Comparison of ENCODE assay signal across 20 mouse cellular contexts in the genomic region with DNA sequence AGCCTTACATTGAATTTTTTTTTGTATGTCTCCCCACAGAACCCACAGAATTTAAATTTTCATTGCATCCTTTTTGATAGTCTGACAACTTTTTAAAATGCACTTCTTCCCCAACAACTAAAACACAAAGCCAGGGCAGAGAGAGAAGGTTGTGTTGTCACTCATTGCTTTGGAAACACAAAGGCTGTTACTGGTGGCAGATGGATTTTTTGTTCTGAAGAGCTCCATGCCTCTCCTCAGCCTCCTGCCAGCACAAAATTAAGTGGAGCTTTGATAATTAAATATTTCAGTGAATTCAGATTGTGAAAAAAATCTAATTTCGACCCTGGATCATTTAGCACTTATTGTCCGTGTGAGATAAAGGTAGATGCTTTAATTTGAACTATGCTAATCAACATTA.
DNase-seq lines count a peak whose midpoint lies in the region; ATAC-seq and TF ChIP-seq lines count a peak whose summit lies in the region.
"Had no signal": no experiment of that assay in that cellular context is flagged by ENCODE, and none has a peak within 500 bp of the region (broad histone marks: within the 10 kb centered on the region; RNA-seq: fewer than 3 reads in every experiment).

No protein-coding gene starts in this region.

- no peak for TF ChIP-seq EP300 in lung, postnatal 0 days (IDR thresholded peaks at IDR 0.05)

- TF ChIP-seq POLR2A in brain, embryonic 14.5 days (IDR thresholded peaks at IDR 0.05; ENCODE audit: borderline replicate concordance, extremely low read depth, insufficient read depth, insufficient read length, poor library complexity, severe bottlenecking) = no peak

- 17% methylated on average over 2 of the region's 2 CpGs for WGBS in forebrain, embryonic 14.5 days
- 76% methylated on average over 2 of the region's 2 CpGs for WGBS in forebrain, embryonic 10.5 days
- 15% methylated on average over 2 of the region's 2 CpGs for WGBS in forebrain, embryonic 16.5 days
- WGBS in lung, postnatal 0 days = 72% methylated on average over 2 of the region's 2 CpGs

- no peak overlapping the region for H3K4me3 ChIP-seq in forebrain, embryonic 14.5 days (ENCODE audit: low read depth, low read length)
- H3K4me3 ChIP-seq in forebrain, embryonic 10.5 days = no peak overlapping the region
- H3K4me3 ChIP-seq in layer of hippocampus, adult 2 months = no peak overlapping the region
- no peak overlapping the region for H3K4me3 ChIP-seq in forebrain, embryonic 16.5 days (replicated peaks; ENCODE audit: low read length)
- no peak overlapping the region for H3K4me3 ChIP-seq in lung, postnatal 0 days (ENCODE audit: low read depth, low read length)
- H3K4me3 ChIP-seq: embryonic facial prominence, embryonic 10.5 days; heart, adult 2 months; heart, embryonic 15.5 days had no signal

- H3K4me1 ChIP-seq in forebrain, embryonic 14.5 days (ENCODE audit: control insufficient read depth, insufficient read depth, low read length) = no peaks in the 10 kb centered on the region
- 0 out of 2 replicates have a peak, but pooled peaks cover 3% of the 10 kb centered on the region for H3K4me1 ChIP-seq in forebrain, embryonic 10.5 days
- no peaks in the 10 kb centered on the region for H3K4me1 ChIP-seq in forebrain, embryonic 16.5 days (replicated peaks; ENCODE audit: control insufficient read depth, insufficient read depth, low read length)
- H3K4me1 ChIP-seq in lung, postnatal 0 days (ENCODE audit: insufficient read depth, low read depth, low read length) = no peaks in the 10 kb centered on the region
- H3K4me1 ChIP-seq: embryonic facial prominence, embryonic 10.5 days; heart, embryonic 15.5 days had no signal

- H3K27ac ChIP-seq in forebrain, embryonic 14.5 days (ENCODE audit: low read depth, low read length) = no peak overlapping the region
- no peak overlapping the region for H3K27ac ChIP-seq in forebrain, embryonic 10.5 days
- H3K27ac ChIP-seq in layer of hippocampus, adult 2 months = peak overlapping the region; percentile 77
- no peak overlapping the region for H3K27ac ChIP-seq in forebrain, embryonic 16.5 days (ENCODE audit: low read length)
- no peak overlapping the region for H3K27ac ChIP-seq in lung, postnatal 0 days (ENCODE audit: low read length)
- H3K27ac ChIP-seq: embryonic facial prominence, embryonic 10.5 days; heart, adult 2 months; heart, embryonic 15.5 days; hindbrain, postnatal 0 days had no signal

- H3K27me3 ChIP-seq in forebrain, embryonic 14.5 days (replicated peaks; ENCODE audit: control insufficient read depth, insufficient read depth, low read length) = no peaks in the 10 kb centered on the region
- H3K27me3 ChIP-seq in forebrain, embryonic 10.5 days (ENCODE audit: poor library complexity, severe bottlenecking) = no peaks in the 10 kb centered on the region
- H3K27me3 ChIP-seq in forebrain, embryonic 16.5 days (replicated peaks; ENCODE audit: control insufficient read depth, insufficient read depth, low read length) = no peaks in the 10 kb centered on the region
- no peaks in the 10 kb centered on the region for H3K27me3 ChIP-seq in lung, postnatal 0 days (replicated peaks; ENCODE audit: insufficient read depth, low read length)
- H3K27me3 ChIP-seq: heart, embryonic 15.5 days had no signal

- H3K36me3 ChIP-seq in forebrain, embryonic 14.5 days (ENCODE audit: control insufficient read depth, insufficient read depth, low read length) = no peaks in the 10 kb centered on the region
- H3K36me3 ChIP-seq in forebrain, embryonic 10.5 days (replicated peaks) = no peaks in the 10 kb centered on the region
- no peaks in the 10 kb centered on the region for H3K36me3 ChIP-seq in forebrain, embryonic 16.5 days (ENCODE audit: control insufficient read depth, insufficient read depth)
- H3K36me3 ChIP-seq in lung, postnatal 0 days (ENCODE audit: insufficient read depth, low read length) = no peaks in the 10 kb centered on the region
- H3K36me3 ChIP-seq: embryonic facial prominence, embryonic 10.5 days; heart, embryonic 15.5 days had no signal

- peak; percentile 61 for DNase-seq in forebrain, embryonic 14.5 days (ENCODE audit: low spot score)
- no peak for DNase-seq in forebrain, embryonic 10.5 days (ENCODE audit: extremely low spot score, low spot score)
- no peak for DNase-seq in layer of hippocampus, adult 2 months (ENCODE audit: low spot score in 2 of 2)
- DNase-seq in layer of hippocampus, postnatal 36 days = no peak
- peak; percentile 76 for DNase-seq in brain, embryonic 14.5 days (ENCODE audit: low read depth)
- DNase-seq in lung, postnatal 0 days (ENCODE audit: low spot score) = no peak
- DNase-seq: adrenal gland, adult 2 months; adrenal gland, postnatal 25 days; cerebellum, adult 11-12 months; cerebellum, adult 9-10 months; cerebellum, postnatal 25 days; gastrocnemius, postnatal 14 days; heart, adult 2 months; heart, postnatal 14 days; kidney, adult 11 months had no signal

- ATAC-seq in forebrain, embryonic 14.5 days = peak; percentile 70
- ATAC-seq in forebrain, embryonic 16.5 days = peak; percentile 77
- ATAC-seq in lung, postnatal 0 days = no peak
- ATAC-seq: hindbrain, postnatal 0 days had no signal

- H3K4me2 ChIP-seq in forebrain, embryonic 14.5 days (ENCODE audit: low read length) = no peak overlapping the region
- H3K4me2 ChIP-seq in forebrain, embryonic 16.5 days (ENCODE audit: low read length) = no peak overlapping the region
- H3K4me2 ChIP-seq in lung, postnatal 0 days (replicated peaks; ENCODE audit: low read depth, low read length) = no peak overlapping the region
- H3K4me2 ChIP-seq: heart, embryonic 11.5 days; heart, embryonic 15.5 days had no signal

- TF ChIP-seq CTCF in layer of hippocampus, adult 2 months (conservative IDR thresholded peaks at IDR 0.05) = no peak
- no peak for TF ChIP-seq CTCF in brain, embryonic 14.5 days (IDR thresholded peaks at IDR 0.05; ENCODE audit: borderline replicate concordance, extremely low read depth, insufficient read depth, insufficient read length)
- no peak for TF ChIP-seq CTCF in lung, postnatal 0 days (IDR thresholded peaks at IDR 0.05)

- no peaks in the 10 kb centered on the region for H3K9me3 ChIP-seq in forebrain, embryonic 14.5 days (replicated peaks; ENCODE audit: control insufficient read depth, low read length)
- H3K9me3 ChIP-seq in forebrain, embryonic 10.5 days = no peaks in the 10 kb centered on the region
- H3K9me3 ChIP-seq in forebrain, embryonic 16.5 days (ENCODE audit: control insufficient read depth, low read length) = no peaks in the 10 kb centered on the region
- H3K9me3 ChIP-seq in lung, postnatal 0 days (ENCODE audit: low read length) = no peaks in the 10 kb centered on the region
- H3K9me3 ChIP-seq: embryonic facial prominence, embryonic 10.5 days; heart, embryonic 15.5 days had no signal

- no peak overlapping the region for H3K9ac ChIP-seq in forebrain, embryonic 14.5 days (ENCODE audit: low read length)
- H3K9ac ChIP-seq in forebrain, embryonic 16.5 days (replicated peaks; ENCODE audit: low read depth, low read length) = no peak overlapping the region
- H3K9ac ChIP-seq in lung, postnatal 0 days (replicated peaks; ENCODE audit: low read depth) = no peak overlapping the region
- H3K9ac ChIP-seq: heart, embryonic 15.5 days had no signal

Comparison
In these comparisons a context has a peak if more than half of its experiments do, and no peak if none do; other contexts are left out.
1. DNase-seq: peak in forebrain, embryonic 14.5 days (single experiment) and brain, embryonic 14.5 days (single experiment); none in forebrain, embryonic 10.5 days (single experiment), layer of hippocampus, adult 2 months (0 of 2), layer of hippocampus, postnatal 36 days (0 of 2) and lung, postnatal 0 days (single experiment).